Mouse (Mus musculus) megakaryocyte progenitor cell, adult 5-6 weeks (primary cell): Measurements from ENCODE around the gene Myo6. TPM values are rescaled to one million over a fixed set of nuclear protein-coding genes. Genes with fewer than 3 reads are reported as not detected.
"Not testable (repeated sequence)": the region's sequence is repeated elsewhere in the genome, so short reads cannot be mapped to it uniquely, and the experiment has no call there.

Source experiments
- ATAC-seq: replicated peaks from 2 replicates; pipeline ENCODE4 v1.8.0; 2016; ENCODE audit warnings: mild to moderate bottlenecking, moderate TSS enrichment, inconsistent platforms; ENCODE audit not compliant: poor library complexity
- total RNA-seq, 2 experiments: library from RNA; stranded (forward) in 1 of 2; stranded (reverse) in 1 of 2; fragments of 157-497, 149-512 nt in 1 of 2; fragments of 200-1000 nt in 1 of 2; gene quantifications; 2 replicates each; pipeline versions ENCODE4 v1.2.3 to v1.2.4; 2015 to 2017

Myo6 gene
- total RNA-seq, 2 experiments from 2014 or later: 0.32 to 2.7 TPM

DNA sequence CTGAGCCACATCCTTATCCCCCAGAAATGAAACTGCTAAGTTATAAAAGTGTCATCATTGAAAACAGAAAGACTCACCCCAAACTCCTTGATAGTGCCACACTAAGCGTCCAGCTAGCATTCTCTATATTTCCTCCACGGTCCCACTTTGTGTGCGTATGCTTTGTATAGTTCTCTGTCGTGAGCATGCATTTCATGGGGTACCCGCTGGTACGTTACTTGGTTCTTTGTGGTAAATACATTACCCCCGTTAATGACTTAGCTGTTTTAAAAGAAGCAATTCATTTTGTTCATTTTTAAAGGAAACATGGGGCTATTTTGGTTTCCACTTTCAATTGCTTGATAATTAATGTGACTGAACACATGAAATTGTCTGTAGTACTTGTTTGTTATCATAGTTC lies 122.0 kb downstream of the Myo6 start:
- peak; percentile 50; the same call in 1 of the 2 replicates for ATAC-seq

DNA sequence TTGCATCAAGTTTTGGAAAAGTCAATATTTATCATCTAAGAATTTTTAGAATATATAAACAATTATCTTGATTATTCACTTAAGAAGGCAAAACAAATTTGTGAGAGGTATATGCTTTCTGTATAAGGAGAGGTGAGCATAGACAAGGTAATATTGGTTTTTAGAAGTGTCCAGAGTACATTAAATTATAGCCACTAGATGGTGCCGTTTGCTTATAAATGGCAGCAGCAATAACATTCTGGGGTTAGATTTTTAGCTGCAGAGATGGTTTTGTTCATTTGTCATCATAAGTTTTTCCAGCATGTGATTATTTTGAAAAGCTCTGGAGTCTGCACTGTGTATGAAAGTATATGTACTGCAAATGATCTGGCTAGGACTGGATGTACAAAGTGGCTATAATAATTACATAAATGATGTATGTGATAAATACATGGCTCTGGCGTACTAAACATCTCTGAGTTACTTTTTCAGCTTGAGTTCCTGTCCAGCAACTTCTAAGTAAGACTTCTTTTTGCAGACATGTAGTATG lies 128.3 kb downstream of the Myo6 start:
- ATAC-seq: peak; percentile 80

DNA sequence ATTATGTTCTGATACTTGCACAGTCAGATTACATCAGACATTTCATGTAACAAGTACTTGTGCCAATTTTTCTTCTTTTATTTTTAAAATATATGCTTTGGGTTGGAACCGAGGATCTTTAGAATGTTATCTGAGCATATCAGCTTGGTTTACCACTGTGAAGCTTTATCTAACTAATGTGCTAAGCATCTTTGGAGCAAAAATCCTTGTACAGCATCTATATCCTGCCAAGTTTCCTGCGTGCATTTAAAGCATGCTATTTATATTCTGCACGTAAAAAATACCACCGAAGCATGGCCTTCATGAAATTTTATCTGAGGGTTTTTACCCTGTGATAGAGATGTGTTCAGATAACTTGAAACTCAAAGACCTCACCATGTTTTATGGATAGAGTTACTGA lies 131.3 kb downstream of the Myo6 start:
- ATAC-seq: no peak

DNA sequence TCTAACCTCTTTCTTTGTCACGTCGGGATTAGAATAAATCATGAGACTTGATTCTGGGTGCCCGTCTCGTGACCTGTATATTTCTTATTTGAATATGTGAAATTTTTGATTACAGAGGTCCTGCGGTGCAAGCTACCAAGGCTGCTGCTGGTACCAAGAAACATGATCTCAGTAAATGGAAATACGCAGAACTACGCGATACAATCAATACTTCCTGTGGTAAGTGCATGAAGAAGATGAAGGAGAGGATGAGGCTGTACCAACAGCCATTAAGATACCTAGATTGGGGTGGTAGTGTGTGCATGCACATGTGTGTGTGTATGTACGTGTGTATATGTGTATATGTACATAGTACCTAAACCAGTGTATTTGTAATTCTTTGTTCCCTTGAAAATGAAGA lies 134.2 kb downstream of the Myo6 start:
- no peak for ATAC-seq

DNA sequence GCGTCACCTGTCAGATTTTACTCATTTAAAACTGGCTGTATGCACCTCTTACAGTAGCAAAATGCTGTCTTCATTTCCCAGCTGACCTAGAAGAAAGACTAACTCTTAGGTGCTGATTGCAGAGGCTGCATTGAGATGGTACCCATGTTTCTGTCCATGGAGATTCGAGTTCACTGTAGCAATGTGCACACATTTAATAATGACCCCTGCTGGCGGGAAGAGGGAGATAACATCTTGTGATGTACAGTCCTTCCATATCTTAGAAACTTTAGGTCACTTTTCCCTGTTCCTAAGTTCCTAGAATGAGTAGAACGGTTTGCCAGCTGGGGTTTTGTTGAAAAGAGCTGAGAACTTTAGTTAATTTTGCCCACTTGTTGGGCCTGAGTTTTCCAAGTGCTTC lies 138.7 kb downstream of the Myo6 start:
- peak; percentile 63 for ATAC-seq

DNA sequence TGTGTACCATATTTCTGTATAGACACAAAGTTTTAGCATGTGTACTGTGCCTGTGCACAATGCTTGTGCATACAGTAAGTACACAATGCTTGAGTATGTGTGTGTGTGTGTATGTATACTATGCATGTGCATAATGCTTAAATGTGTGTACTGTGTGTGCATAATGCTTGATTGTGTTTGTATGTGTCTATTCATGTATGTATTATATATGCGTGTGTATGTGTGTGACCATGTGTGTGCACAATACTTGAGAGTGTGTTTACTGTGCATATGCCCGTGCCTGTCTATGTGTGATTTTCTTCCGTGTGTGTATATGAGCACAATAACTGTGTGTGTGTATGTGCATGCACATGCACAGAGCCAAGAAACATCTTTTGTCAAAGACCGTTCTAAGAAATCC lies 141.6 kb downstream of the Myo6 start:
- no peak for ATAC-seq

DNA sequence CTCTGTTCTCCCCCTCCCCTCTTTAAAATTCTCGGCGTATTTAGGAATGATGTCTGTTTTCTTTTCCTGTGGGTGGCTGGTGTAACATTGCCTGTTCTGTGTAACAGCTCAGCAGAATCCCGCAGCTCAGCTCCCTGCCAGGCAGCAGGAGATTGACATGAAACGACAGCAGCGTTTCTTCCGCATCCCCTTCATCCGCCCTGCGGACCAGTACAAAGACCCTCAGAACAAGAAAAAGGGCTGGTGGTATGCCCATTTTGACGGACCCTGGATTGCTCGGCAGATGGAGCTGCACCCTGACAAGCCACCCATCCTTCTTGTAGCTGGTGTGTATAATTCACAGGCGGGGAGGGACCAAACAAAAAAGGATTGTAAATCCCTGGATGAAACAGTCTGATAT lies 142.0 kb downstream of the Myo6 start:
- ATAC-seq: no peak

DNA sequence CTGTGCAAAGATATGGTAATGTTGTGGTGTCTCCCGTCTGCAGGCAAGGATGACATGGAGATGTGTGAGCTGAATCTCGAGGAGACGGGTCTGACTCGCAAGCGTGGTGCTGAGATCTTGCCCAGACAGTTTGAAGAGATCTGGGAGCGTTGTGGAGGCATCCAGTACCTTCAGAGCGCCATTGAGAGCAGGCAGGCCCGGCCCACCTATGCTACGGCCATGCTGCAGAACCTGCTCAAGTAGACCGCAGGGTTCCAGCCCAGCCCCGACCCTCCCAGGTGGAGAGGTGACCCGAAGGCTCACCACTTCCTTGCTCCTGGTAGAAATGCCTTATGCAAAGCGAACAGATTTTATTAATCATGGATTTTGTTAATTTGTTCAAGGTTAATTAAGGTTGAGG lies 142.8 kb downstream of the Myo6 start:
- ATAC-seq: no peak

DNA sequence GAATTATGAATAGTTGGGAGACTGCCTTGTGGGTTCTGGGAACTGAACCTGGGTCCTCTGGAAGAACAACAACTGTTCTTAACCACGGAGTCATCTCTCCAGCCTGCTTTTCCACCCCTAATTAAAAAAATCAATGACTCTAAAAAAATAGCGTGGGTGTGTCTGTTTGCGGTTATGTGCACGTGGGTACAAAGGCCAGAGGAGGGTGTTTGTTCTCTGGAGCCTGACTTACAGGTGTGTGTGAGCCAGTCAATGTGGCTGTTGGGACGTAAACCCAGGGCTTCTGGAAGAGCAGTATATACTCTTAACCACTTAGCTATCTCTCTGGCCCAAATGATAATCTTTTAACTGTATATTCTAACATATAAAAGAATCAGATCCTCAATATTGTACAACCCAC lies 148.8 kb downstream of the Myo6 start:
- no peak for ATAC-seq

DNA sequence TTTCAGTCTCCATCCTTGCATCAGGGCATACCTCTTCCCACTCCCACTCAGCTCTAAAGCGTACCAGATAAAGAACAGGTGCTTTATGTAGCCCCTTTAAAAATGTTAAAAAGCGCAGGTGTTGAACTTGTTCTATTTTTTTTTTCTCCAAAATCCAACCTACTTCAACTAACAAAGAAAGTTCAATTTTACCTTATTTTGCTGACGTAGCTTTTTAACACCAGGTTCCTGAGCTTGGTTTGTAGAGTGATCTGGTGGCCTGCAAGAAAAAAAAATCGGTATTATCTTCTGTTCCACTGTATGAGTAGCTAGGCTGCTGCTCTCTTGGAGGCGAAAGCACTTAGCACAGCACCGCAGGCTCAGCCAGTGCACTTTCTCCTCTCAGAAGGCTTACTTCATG lies 151.1 kb downstream of the Myo6 start:
- ATAC-seq: no peak

DNA sequence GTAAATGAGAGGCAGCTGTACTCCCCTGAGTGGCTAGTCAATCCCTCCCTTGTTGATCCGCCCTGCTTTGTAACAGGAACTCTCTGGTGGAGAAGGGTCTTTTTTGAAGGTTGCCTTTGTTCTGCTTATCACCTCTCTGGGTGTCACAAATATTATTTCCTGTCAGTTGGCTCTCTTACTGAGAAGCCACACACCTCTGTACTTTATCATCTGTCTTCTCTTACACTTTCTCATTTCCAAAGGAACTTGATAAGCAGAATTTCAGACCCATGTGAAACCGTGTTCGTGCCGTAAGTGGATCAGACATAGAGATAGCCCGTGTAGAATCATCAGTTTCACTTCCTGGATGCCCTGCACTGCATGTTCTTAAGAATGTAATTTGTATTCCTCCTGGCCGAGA lies 153.2 kb downstream of the Myo6 start:
- peak; percentile 79 for ATAC-seq

DNA sequence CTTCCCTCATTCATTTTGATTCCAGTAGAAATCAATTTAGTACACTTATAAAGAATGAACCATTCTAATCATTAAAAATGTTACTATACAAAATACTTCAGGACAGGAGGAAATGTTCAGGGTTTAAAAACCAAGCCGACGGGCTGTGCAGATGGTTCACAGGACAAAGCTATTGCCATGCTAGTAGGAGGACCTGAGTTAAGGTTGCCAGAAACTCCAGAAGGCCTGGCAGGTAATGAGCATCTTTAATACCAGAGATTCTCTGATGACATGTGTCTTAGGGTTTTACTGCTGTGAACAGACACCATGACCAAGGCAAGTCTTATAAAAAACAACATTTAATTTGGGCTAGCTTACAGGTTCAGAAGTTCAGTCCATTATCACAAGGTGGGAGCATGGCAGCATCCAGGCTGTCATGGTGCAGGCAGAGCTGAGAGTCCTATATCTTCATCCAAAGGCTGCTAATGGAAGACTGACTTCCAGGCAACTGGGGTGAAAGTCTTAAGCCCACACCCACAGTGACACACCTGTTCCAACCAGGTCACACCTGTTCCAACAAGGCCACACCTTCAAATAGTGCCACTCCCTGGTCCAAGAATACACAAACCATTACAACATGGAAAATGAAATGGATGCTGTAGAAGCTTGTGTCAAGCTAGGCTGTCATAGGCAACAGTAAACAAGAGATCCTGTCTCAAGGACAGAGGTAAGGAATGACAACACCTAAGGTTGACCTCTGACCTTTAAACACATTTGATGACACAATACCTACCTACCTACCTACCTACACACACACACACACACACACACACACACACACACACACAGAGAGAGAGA lies 156.4 kb downstream of the Myo6 start:
- ATAC-seq: not testable (repeated sequence)

DNA sequence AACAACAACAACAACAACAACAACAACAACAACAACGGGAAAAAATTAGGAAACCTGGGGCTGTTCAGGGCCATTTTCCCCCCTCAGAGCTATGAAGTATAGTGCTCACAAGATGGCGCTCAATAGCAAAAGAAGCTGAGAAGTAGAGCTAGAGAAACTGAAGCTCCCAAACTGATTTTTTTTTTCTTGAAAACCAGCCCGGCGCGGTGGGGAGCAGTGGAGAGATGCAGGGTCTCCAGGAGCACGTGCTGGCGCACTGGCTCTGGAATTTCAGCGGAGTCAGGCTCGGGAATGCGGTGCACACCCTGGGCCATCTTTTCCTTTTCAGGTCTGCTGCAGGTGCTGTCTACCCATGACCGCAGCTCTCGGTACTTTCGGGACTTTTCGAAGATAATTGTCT lies 167.3 kb downstream of the Myo6 start:
- ATAC-seq: peak; percentile 95

DNA sequence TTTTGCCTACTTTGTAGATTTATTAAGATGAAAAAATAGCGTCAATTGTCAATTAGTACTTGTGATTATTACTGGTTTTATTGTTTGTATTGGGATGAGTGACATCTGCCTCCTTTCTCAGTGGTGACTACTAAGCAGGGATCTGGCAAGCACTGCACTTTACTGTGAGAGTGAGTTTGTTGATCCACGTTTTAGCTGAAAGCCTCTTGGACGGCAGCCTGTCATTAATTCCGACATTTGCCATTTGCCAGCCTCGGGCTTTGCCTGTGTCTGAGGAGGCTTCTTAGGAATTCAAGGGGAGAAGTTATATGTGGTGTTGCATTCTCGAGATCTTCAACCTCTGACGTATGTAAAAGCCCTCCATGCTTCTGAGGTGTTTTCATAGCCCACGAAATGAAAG lies 168.6 kb downstream of the Myo6 start:
- ATAC-seq: no peak

DNA sequence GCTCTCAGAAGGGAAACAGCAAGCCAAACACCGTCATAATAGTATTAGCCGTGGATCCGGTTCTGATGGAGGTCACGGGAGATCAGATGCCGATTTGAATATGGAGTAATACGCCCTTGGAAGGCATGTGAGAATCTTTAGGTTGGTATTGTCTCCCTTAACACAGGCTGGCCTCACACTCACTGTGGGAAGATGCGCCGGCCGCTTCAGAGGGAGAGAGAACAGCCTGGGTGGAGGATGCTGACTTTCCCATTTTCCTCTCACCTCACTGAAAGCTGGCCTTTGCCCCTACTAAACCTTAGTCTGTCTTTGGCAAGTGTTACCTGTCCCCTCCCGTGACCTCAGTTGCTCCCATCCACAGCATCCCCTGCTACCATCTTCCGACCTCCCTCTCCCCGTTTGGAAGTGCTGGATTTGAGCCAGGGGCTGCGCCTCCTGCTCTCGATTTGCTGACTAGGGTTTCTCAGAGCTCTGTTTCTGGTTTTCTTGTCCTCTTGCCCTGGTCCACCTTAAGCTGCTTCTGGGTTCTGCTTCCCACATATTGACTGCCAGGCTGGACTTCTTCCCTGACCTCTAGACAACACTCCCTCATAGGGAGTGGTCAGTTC lies 169.3 kb downstream of the Myo6 start:
- no peak for ATAC-seq

DNA sequence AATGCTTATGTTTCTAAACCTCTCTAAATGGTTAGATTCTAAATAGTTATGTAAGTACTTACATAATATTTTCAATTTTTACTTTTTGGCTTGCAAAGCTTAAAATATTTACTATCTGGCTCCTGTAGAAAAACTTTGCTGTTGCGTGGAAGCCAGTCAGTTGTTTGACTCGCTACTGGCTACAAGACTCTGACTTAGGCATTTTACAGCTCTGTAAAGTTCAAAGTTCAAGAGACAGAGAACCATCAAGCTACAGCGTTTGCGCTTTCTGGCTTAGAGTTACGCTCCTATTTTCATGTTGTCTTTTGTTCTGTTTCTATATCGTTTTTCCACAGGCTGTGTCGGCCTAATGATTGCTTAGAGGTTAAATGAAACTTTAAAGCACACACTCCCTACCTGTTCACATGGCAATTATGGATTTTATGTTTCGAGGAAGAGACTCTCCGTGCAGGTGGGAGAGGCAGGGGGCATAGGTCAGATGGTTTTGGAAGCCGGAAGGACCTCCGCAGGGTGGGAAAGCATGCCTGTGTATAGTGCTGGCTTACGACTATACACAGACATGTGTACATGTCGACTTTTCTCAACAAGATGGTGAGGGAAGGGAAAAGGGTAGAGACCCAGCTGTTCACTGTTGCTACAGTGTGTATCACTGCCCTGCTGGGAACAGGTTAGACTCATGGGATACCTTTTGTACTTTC lies 171.0 kb downstream of the Myo6 start:
- no peak for ATAC-seq

DNA sequence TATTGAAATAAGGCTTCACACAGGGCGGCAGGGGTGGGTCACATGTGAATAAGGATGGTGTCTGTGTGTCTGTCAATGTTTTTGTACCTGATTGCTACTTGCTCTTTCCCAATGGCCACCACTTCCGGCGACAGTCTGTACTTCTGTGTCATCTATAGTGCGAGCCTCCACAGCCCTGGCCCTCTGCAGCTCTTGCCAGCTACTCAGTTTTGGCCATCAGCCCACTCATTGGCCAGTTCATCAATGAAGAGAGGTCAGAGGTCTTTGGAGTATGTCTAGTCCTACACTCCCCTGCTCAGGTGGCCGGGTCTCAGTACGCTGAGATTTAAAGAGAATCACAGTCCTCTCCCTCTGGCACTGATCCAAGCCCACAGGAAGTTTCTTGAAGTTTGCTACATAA lies 173.2 kb downstream of the Myo6 start:
- ATAC-seq: no peak

DNA sequence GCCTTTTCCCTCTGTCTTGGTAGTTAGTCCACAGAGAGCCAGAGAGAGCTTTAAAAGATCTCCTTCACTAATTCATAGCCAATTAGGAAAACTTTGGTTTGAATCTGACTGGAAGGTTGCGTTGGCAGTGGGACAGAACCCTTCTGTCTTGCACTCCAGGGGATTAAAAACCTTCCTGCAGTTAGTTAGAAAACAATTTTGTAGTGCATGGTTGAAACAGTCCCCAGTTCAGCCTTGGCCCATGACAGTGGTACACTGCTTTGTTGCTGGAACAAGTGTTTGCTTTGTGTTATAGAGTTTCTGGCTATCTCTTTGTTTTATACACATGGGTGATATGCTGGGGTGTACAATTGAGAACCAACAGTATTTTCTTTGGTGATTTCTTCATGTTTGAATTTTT lies 176.1 kb downstream of the Myo6 start:
- ATAC-seq: no peak

DNA sequence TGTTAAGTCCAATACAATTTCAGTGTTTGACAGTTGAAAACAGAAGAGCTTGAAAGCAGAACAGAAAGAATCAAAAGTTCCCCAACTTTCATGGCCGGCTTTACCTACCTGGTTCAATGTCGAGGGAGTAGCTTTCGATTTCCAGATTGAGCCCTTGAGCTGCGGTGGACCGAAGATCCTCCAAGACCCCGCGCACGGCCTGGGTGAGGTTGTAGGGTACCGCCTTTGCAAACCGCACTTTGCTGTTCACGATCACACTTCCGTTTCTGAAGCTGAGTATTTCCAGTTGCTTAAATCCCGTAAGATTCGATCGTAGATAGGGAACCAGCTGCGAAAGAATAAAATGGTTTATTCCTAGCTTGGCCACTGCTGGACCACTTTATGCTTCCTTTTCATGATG lies 176.9 kb downstream of the Myo6 start:
- ATAC-seq: 0 out of 2 replicates have a peak, but pooled peaks have one; percentile 14

DNA sequence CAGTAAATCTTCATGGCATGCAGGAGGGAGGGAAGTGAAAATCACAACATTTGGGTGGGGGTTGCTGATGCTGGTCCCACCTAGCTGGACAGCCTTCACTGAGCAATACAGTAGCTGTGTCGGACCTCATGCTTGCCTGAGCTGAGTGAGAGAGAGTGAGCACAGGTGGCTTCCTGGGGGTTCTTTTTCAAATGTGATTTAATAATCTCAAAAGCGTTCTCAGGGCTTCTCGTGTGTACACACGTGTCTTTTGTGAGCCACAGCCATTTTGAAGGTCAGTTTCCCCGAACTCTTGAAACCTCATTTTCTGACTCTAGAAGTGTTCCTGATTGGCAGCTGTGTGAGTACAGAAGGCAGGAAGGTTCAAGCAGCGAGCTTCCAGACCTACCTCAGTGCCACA lies 177.7 kb downstream of the Myo6 start:
- ATAC-seq: no peak

DNA sequence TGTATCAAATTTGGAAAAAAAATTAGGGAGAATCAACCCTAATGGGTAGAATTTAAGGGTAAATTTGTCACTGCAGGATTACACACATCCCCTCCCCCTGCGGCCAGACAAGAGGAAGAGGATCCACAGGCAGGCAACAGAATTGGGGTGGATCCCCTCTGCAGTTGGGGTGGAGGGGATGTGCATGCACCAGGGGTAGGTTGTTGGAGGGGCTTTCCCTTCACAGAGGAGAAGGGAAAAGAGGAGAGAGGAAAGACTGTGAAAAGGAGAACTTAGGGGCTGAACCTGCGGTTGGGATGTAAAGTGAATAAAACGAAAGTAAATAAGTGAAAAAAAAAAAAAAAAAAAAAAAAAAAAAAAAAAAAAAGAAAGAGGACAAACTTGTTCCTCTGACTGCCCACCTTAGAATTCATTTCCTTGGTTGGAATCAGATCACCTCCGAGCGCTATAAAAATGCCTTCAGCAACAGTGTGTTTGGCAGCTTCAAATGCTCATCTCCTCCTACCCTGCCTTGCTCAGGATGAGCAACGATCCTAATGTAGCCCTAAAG lies 179.7 kb downstream of the Myo6 start:
- peak; percentile 89 for ATAC-seq

DNA sequence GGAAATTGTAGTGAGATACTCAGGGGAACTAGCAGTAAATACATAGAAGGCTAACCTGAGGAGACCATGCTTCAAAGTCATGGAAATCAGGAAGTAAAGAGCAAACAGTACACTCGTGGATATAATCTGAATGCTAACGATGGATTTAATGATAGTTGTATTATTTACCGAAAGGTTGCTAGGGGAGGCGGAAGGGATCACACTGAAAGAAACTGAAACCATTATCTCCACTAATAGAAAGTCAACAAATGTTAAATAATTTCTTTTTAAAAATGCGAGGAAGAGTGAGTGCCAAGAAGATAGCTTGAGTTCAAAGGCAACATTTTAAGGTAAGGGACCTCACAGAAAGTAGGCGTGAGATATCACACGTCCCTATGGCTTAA lies 186.5 kb downstream of the Myo6 start:
- ATAC-seq: no peak
